Mouse (Mus musculus) G1E (cell line): ENCODE data around the gene Hist1h3b. TPM values are rescaled to one million over a fixed set of nuclear protein-coding genes. Genes with fewer than 3 reads are reported as not detected.
A peak's percentile ranks its signal among the peaks of the same experiment; 100 is the strongest.

Experiments used
- ATAC-seq: 2 replicates; pipeline ENCODE4 v1.8.0; 2016; ENCODE audit warnings: mild to moderate bottlenecking; ENCODE audit not compliant: insufficient number of reproducible peaks, poor library complexity, low FRiP score, severe bottlenecking; ENCODE audit errors: extremely low read depth
- DNase-seq: peaks from one replicate; pipeline ENCODE4 v3.0.0; 2012; ENCODE audit warnings: low spot score
- H3K27me3 ChIP-seq: 2 replicates; pipeline ENCODE4 v1.6.1; 2012; ENCODE audit warnings: mild to moderate bottlenecking, low read length, inconsistent platforms; ENCODE audit not compliant: insufficient read depth
- H3K36me3 ChIP-seq: replicated peaks from 2 replicates; pipeline ENCODE3; 2012; ENCODE audit warnings: mild to moderate bottlenecking, inconsistent platforms
- H3K4me1 ChIP-seq: 2 replicates; pipeline ENCODE4 v1.6.1; 2012; ENCODE audit warnings: low read depth, low read length, inconsistent platforms, mixed read lengths; ENCODE audit not compliant: insufficient read depth
- H3K4me3 ChIP-seq: 2 replicates; pipeline ENCODE4 v1.5.1; 2012; ENCODE audit warnings: low read depth, mild to moderate bottlenecking, inconsistent platforms, low read length, moderate library complexity, mixed read lengths
- H3K9me3 ChIP-seq: replicated peaks from 2 replicates; pipeline ENCODE4 v1.6.1; 2012; ENCODE audit warnings: inconsistent platforms
- CTCF ChIP-seq: IDR thresholded peaks from 2 replicates; pipeline ENCODE4 v1.5.1; 2012; ENCODE audit warnings: low read depth, low read length, inconsistent platforms, mixed read lengths
- GATA1 ChIP-seq: IDR thresholded peaks from 2 replicates; pipeline ENCODE4 v1.6.1; 2012; ENCODE audit warnings: borderline replicate concordance, low read length, inconsistent platforms, mixed read lengths
- GATA2 ChIP-seq: IDR thresholded peaks from 2 replicates; pipeline ENCODE4 v1.6.1; 2012; ENCODE audit warnings: low read depth, low read length, inconsistent platforms, borderline replicate concordance
- POLR2AphosphoS5 ChIP-seq: IDR thresholded peaks from 2 replicates; pipeline ENCODE4 v1.6.1; 2012; ENCODE audit warnings: low read depth, low read length, inconsistent platforms; ENCODE audit not compliant: insufficient replicate concordance
- TAL1 ChIP-seq: conservative IDR thresholded peaks from 2 replicates; pipeline ENCODE4 v1.6.1; 2012; ENCODE audit warnings: low read depth, low read length, inconsistent platforms, mixed read lengths
- polyA plus RNA-seq: library from polyadenylated mRNA; stranded (reverse); fragments of >175 nt; gene quantifications from 2 replicates; pipeline ENCODE4 v1.2.3, GENCODE M21; 2012
- total RNA-seq, 2 experiments: library from RNA; stranded (forward) in 1 of 2; stranded (reverse) in 1 of 2; fragments of 200-1000 nt in 1 of 2; fragments of >200 nt in 1 of 2; fragmentation: Nextera tagmentation in 1 of 2; gene quantifications; 2 replicates each; pipeline ENCODE4 v1.2.3; 2014 to 2017

Hist1h3b gene
- total and polyA plus RNA-seq, 3 experiments = 5.7 to 955 (median 745) TPM

GRCm38 (mm10) chr13:23725213-23725612 lies 26.9 kb upstream of the Hist1h3b start:
- no peaks in the 10 kb centered on the region for H3K9me3 ChIP-seq
- DNase-seq = no peak
- no peaks in the 10 kb centered on the region for H3K4me1 ChIP-seq
- TF ChIP-seq GATA1 = no peak
- TF ChIP-seq TAL1 = no peak
- TF ChIP-seq POLR2AphosphoS5 = no peak
- no peak for TF ChIP-seq GATA2
- no peak for TF ChIP-seq CTCF
- no peaks in the 10 kb centered on the region for H3K36me3 ChIP-seq
- H3K4me3 ChIP-seq = no peak overlapping the region
- ATAC-seq = no peak
- peaks cover 40% of the 10 kb centered on the region for H3K27me3 ChIP-seq

GRCm38 (mm10) chr13:23728472-23729191 lies 23.4 kb upstream of the Hist1h3b start:
- Histone ChIP-seq H3K27me3 (peaks cover 25% of the 10 kb centered on the region), H3K4me1 (no peaks in the 10 kb centered on the region), H3K36me3 (no peaks in the 10 kb centered on the region), H3K4me3 (no peak overlapping the region), H3K9me3 (no peaks in the 10 kb centered on the region)
- DNase-seq (no peak), ATAC-seq (no peak)
- no peak for TF ChIP-seq POLR2AphosphoS5
- no peak for TF ChIP-seq GATA1
- TF ChIP-seq TAL1 = no peak
- no peak for TF ChIP-seq GATA2
- TF ChIP-seq CTCF = no peak

GRCm38 (mm10) chr13:23729192-23729525 lies 22.9 kb upstream of the Hist1h3b start:
- Histone ChIP-seq H3K9me3 (no peaks in the 10 kb centered on the region), H3K4me3 (no peak overlapping the region), H3K4me1 (no peaks in the 10 kb centered on the region), H3K36me3 (no peaks in the 10 kb centered on the region), H3K27me3 (peaks cover 20% of the 10 kb centered on the region)
- TF ChIP-seq CTCF (no peak), POLR2AphosphoS5 (no peak), GATA1 (no peak), GATA2 (no peak), TAL1 (no peak)
- DNase-seq = no peak
- ATAC-seq = no peak

- H3K36me3 ChIP-seq = no peaks in the 10 kb centered on the region
- H3K27me3 ChIP-seq = peaks cover 18% of the 10 kb centered on the region
- H3K4me3 ChIP-seq = no peak overlapping the region
- no peaks in the 10 kb centered on the region for H3K9me3 ChIP-seq
- no peak for DNase-seq
- no peak for TF ChIP-seq CTCF
- TF ChIP-seq GATA2 = no peak
- TF ChIP-seq TAL1 = no peak
- no peak for TF ChIP-seq POLR2AphosphoS5
- no peak for TF ChIP-seq GATA1
- no peak for ATAC-seq
- H3K4me1 ChIP-seq = peaks cover 3% of the 10 kb centered on the region; the same call in 1 of the 2 replicates
Observed at GRCm38 (mm10) chr13:23729706-23730105, 22.4 kb upstream of the Hist1h3b start.

- Histone ChIP-seq H3K36me3 (no peaks in the 10 kb centered on the region), H3K27me3 (peaks cover 16% of the 10 kb centered on the region), H3K4me3 (no peak overlapping the region), H3K4me1 (peaks cover 3% of the 10 kb centered on the region; the same call in 1 of the 2 replicates), H3K9me3 (no peaks in the 10 kb centered on the region)
- DNase-seq (no peak), ATAC-seq (no peak)
- TF ChIP-seq GATA2 (no peak), TAL1 (no peak), GATA1 (no peak), CTCF (no peak), POLR2AphosphoS5 (no peak)
Observed at GRCm38 (mm10) chr13:23730479-23730878, 21.6 kb upstream of the Hist1h3b start.

GRCm38 (mm10) chr13:23732156-23732804 lies 19.8 kb upstream of the Hist1h3b start:
- H3K9me3 ChIP-seq = no peaks in the 10 kb centered on the region
- ATAC-seq (no peak), DNase-seq (no peak)
- peaks cover 3% of the 10 kb centered on the region; the same call in 1 of the 2 replicates for H3K4me1 ChIP-seq
- H3K4me3 ChIP-seq = no peak overlapping the region
- H3K27me3 ChIP-seq = peaks cover 11% of the 10 kb centered on the region
- H3K36me3 ChIP-seq = no peaks in the 10 kb centered on the region
- TF ChIP-seq TAL1 (no peak), GATA1 (no peak), CTCF (peak; percentile 14; the same call in 1 of the 2 replicates), GATA2 (no peak), POLR2AphosphoS5 (no peak)
